Mouse (Mus musculus): Measurements from ENCODE around the gene Grin3b.
"Not testable (repeated sequence)": the region's sequence is repeated elsewhere in the genome, so short reads cannot be mapped to it uniquely, and the experiment has no call there.

Grin3b gene

DNA sequence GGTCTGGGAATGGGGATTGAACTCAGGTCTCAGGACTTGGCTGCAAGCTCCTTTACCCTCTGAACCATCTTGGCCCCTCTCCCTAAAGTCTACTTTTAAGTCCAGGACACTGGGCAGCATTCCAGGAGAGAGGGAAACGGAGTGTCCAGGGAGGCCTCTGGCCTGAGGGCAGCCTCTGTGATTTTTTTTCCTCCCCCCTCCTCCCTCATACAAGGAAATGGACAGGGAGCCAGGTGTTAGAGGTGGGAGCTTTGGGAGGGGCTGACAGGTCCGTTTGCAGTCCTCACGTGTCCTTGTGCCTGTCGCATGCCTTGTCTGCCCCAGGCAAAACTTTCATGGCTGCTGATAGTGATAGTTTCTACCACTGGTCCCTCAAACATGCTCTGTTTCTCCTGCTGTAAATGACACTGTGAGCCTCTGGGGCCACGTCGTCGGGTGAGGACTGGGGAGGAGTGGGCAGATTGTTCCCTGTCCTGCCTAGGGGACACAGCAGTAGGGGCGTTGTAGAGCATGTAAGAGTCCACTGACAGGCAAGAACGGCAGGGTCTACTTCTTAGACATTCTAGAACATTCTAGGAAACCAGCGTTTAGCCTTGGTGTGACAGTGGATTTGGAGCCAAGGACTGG lies 34.1 kb upstream of the Grin3b start:
- DNase-seq = no peak

DNA sequence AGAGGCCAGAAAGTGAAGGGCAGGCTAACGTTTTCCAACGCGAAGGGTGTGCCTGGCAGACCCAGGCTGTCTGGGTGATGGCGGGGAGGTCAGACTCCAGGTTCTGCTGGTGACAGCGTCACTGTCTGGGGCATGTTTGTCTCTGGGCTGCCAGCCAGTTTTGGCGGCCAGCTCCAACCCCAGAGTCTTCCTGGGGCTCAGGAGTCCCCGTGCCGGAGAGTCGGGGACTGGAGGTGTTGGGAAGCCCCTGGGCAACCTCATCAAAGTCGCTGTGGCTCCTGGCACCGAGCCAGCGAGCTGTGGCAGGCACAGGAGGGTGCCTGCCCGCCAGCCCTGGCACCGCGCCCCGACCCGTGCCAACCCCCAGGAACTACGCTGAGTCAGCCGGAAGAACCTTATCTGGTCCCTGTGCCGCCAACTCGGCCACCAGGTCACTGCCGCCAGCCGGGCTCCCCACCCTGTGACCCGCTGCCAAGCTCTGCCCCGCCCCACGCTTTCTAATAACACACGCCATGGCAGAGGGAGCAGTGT lies 33.5 kb upstream of the Grin3b start:
- DNase-seq = peak; percentile 78 to 82

DNA sequence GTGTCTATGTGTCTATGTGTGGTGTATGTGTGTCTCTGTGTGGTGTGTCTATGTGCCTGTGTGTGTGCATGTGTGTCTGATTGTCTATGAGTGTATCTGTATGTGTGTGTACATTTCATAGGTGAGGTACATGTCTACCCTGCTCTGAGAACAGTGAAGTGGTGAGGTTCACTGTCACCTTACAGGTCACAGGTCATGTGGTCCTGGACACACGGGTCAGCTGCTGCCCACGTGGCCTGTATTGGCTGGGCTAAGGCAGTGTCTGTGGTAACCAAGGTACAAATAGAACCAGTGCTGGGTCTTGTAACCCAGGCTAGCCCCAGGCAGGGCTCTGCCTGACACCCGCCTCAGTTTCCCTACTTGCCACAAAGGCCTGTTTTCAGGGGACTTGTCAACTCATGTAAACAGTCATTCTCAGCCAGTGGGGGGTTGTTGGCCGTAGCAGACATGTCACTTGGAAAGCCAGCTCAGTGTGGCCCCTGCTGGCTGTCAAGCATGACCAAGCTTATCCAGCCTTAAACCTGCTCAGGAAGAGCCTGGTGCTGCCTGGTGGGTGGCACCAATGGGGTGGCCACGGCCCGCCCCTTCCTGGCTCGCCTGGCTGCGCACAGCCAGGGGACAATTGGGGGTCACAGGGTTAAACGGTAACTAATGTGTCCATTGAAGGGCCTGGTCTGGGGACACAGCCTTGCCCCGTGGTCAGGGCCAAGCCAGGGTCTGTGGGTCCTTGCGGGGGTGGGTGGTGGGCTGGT lies 32.6 kb upstream of the Grin3b start:
- no peak for DNase-seq

DNA sequence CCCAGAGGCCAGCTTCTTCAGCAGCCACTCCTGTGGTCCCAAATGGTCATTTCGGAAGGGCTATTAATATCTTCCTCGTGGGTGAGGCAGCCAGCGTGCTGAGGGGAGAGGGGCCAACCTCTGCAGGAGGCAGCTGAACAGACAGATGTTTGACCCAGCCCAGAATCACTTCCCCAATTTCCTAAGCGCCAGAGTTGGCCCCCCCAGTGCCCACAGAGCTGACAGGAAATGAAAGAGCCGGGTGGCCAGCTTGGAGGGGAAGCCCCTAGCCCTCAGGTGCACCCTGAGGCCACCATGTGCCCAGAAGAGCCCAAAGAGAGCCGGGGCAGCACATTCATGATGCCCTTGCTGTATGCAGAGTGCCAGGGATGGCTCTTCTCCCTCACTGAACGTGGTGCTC lies 29.8 kb upstream of the Grin3b start:
- DNase-seq = peak; percentile 77 to 84

DNA sequence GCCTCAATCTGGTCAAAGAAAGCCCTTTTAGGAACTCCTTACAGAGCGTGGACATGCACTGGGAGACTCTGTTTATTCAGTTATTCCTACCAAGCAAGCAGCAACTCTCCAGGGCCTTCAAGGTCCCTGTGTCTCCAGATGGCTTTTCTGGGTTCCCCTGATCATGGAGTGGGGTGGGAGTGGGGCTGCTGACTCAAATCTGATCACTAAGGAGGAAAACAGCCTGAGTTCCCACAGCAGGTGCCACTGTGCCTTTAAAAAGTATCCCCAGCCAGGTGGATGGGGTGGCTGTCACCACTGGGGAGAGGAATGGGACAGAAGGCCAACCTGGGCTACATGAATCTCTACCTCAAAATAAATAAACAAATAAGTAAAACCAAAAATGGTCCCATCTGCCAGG lies 27.5 kb upstream of the Grin3b start:
- DNase-seq = no peak

DNA sequence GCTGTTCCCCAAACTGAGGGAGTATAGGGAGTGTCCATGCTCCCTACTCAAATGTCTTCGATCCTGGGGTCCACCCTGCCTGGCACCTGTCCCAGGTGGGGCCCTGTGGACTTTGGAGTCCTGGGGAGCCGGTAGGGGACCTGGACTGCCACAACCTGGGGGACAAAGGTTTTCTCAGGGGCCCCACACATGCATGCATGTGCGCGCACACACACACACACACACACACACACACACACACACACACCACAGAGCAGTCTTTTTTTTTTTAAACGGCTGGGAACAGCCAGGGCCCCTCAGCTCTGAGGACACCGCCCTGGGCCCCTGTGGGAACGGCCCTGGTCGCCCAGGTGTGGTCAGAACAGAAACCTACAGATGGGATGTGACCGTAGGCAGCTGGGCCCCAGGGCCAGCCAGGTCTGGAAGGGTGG lies 27.0 kb upstream of the Grin3b start:
- DNase-seq = no peak

DNA sequence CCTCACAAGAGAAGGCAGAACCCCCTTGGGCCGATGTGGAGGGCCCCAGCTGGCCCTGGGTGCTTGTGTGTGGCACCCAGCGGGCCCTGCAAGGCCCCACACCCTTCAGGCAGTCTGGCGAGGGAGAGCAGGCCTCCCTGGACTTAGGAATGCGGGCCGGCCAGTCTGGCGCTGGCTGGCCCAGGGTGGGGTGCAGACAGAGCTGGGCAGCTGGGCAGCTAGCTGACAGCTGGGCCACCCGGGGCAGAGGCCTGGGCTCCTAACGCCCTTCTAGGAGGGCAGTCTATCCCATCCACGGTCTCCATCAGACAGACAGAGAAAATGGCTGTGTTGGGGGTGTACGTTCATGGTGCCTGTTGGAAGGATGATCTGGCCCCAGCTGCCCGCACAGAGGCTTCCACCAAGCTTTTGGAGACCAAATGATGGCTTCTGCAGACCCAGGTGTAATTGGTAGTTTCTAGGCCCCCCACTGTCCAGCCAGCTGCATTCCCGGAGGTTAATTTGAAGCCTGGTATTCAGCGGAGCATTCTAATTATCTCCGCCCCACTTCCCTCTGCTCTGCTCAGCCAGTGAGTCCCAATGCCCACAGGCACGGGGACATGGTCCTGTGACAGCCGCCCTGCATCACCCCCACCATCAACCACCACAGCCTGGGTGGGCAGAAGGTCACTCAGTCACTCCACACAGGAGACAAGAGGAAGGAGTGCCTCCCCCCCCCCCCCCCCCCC lies 24.8 kb upstream of the Grin3b start:
- no peak for DNase-seq

DNA sequence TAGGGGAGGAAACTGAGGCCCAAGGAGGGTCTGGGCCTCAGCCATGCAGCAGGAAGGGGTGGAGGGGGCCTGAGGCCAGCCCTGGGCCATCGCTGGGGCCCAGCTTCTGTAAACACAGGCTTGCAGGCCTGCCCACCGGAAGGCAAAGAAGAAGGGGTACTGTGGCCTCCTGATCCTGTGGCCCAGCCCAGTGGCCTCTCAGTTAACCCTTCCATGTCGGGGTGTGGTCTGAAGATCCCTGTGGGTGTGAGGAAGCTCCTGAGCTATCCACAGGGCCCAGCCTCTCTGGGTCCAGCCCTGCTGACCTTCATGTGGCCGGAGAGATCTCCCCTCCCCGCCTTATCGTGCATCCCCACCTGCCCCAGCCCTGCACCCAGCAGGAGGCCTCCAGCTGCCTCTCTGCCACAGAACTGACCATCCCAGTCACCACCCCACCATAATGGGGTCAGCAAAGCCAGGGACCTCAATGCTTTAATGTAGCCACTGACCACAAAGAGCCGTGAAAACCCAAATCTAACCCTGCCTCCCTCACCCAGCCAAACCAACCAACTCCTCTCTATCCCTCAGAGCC lies 23.7 kb upstream of the Grin3b start:
- no peak for DNase-seq

DNA sequence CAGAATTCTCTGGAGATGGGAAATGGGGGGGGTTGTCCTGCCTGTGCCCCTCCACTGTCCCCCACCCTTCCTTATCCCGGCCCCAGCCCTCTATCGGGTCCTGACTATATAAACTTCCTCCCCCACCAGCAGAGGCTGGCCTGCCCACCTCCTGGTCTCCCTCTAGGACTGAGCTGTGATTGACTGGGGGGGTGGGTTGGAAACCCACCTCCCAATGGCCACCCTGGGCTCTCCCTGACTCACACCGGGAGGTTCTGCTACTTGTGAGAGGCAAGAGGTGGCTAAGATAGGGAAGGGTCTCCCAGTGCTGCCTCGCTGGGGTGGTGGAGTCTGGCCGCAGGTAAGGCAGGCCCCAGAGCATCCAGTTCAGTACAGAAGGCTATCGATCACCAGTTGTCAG lies 23.0 kb upstream of the Grin3b start:
- DNase-seq = no peak

DNA sequence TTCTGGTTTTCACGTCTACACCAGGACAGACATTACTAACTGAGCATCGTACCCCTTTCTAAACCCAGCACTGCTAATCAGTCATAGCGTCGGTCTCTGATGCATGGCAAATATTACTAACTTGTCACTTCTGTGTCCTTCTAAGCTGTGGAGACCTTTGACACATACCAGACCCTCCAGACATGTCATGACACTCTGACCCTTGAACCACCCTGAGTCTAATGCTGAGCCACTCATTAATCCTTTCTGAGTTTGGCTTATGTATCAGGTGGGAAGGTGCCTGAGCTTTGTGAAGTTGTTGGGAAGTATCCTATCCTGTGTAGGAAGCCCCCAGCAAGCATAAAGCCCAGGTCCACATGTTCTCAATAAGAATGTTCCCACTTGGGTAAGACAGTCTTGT lies 20.6 kb upstream of the Grin3b start:
- no peak for DNase-seq

DNA sequence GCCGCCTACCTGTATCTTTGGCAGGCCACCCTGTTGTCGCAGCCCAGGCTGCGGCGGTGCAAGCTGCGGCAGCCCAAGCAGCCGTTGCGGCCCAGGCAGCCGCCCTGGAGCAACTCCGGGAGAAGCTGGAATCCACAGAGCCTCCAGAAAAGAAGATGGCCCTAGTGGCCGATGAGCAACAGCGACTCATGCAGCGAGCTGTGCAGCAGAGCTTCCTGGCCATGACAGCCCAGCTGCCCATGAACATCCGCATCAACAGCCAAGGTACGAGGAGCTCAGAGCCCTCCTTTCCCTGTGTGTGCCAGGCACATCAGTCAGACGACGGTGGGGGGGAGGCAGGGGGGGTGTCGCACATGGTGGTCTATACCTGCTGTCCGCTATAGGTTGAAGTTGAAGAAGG lies 19.9 kb upstream of the Grin3b start:
- no peak for DNase-seq

DNA sequence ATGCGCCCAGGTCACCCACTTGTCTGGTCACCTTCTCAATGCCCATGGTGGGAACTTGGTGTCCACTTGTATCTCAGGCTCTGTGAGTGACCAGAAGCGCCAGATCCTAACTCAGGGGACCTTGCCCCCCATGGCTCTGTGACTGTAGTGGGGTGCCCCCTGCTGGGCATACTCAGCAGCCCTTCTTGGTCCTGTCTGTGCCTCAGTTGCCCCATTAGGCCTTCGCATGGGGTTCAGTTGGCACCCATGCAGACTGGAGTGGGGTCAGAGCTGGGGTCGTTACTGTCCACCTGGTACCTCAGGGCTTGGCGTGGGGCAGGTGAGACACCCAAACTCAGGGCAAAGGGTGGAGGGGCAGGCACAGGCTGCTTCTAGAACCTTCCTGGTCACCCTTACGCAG lies 16.6 kb upstream of the Grin3b start:
- peak in 1 of 2 experiments; percentile 64 for DNase-seq

DNA sequence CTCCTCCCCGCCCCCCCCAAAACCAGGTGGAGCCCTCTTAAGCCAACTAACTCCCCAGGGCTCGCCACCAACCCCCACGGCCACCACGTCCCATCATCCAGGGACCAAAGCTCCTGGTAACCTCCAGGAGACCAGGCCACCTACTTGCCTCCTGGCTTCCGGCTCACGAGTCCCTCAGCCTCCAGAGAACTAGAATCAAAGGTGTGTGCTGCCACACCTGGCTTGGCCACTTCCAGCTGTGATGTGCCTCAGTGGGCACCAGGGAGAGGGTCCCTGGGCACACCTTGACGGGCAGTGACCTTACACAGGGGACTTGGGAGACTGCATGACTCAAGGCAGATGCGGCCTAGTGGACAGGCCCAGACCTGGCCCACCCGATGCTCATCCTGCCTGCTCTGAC lies 14.8 kb upstream of the Grin3b start:
- no peak for DNase-seq

DNA sequence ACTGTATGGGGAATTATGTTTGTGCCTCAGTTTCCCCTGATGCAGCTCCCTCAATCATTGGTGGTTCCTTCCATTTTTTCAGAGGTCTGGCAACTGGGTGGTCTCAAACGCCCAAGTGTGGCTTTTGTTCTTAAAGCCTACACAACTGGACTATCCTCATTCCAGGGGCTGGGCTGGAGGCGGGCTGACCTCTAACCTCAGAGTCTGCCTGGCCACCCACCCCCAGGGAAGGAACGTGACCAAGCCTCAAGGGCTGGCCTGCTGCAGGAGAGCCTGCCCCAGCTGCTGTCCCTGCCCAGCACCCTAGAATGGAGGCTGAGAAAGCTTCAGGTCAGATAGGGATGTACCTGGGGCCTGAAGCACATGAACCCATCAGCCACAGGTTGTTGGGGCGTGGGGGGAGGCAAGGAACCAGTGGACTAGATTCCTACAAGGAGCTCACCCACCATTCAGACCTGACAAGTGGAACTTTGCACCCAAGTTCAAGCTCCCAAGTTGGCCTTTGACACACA lies 13.8 kb upstream of the Grin3b start:
- no peak for DNase-seq

DNA sequence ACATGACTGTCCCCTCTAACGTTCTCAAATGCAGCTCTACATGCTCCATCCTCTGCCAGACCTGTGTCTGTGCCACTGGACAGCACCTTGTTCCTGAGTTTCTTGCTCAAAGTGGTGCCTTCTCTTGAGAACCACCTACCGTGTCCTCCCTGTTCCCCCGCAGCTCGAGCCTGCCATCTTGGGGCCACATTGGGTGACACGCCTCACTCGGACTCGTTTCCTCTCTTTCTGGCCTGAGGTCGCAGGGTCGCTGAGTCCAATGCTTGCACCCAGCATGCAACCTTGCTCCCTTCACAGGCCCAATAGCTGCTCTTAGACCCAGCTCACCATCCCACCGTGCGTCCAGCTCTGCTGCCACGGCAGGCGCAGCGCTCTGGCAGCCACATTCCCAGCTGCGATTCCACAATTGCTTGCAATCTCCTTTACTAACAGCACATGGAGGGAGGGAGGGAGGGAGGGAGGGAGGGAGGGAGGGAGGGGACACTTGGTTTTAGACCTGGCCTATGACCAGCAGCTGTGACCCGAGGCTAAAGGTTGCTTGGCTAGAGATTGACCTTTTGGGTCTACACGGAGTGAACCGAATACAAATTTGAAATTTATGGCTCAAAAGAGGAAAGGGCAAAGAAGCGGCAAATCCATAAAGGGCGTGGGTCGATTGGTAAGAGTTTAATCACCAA lies 12.2 kb upstream of the Grin3b start:
- DNase-seq = peak; percentile 74 to 90

DNA sequence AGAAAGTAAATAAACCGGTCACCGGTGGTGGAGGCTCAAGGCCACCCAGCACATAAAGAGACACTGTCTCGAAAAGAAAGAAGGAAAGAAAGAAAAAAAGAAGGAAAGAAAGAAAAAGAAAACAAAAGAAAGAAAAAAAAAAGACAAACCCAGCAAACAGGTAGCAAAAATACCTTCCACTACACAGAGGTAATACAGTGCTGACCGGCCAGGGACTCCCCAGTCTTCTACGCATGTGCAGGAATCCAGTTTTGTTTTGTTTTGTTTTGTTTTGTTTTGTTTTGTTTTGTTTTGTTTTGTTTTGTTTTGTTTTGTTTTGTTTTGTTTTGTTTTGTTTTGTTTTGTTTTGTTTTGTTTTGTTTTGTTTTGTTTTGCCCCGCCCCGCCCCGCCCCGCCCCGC lies 11.1 kb upstream of the Grin3b start:
- DNase-seq = not testable (repeated sequence)

DNA sequence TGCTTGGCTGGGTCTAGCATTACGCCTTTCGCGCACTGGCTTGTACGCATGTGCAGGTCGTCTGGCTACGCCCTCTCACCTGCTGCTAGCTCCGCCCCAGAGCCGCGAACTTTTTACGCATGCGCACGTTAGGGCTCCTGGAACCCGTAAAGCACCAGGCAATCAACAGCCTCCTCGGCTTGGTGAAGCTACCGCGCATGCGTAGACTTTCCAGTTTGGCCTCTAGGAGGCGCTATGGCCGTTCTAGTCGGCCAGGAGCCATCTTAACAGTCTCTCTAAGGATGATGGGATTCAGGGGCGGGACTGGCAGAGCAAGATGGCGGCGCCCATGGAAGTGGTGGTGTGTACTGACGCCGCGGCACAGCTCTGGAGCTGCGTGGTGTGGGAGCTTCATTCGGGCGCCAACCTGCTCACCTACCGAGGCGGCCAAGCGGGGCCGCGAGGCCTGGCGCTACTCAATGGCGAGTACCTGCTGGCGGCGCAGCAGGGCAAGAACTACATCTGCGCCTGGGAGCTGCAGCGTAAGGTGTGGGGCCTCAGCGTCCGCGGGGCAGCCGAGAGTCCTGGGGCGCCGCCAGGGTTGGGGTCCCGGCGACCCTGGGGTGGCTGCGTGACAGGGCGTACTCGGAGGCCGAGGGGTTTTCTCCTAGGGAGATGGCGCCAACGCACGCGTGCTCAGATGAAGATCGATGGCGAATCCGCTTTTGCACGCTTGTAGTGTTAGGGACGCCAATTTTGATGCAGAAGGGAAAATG lies 10.5 kb upstream of the Grin3b start, which contains the start of gene Wdr18:
TSS of gene Wdr18 (plus strand) at position 306 of the 755 bp plus-strand sequence.
- DNase-seq = peak; percentile 97 to 99

DNA sequence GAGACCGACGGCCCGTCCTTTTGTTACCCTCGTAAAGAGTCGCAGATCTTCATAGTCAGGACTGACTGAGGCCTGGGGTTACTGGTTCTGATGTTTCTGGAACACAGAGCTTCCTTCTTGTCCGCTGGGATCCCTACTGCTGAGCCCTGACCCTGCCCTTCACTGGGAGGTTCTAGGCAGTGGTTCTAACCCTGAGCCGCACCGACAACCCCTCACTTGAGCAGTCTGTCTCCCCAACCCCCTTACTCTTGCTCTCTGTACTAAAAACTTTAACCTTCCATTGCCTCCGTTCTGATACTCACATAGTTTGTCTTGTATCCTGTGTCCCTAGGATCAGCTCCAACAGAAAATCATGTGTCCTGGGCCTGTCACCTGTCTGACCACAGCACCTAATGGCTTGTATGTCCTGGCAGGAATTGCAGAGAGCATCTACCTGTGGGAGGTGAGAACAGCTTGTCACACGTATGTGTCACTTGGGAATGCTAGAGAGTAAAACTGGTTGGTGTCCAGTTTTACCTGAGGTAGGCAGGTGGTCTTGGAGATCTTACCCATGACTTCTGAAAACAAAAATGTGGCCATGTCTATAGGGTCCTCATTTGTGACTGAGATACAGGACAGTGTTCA lies 9.7 kb upstream of the Grin3b start:
- no peak for DNase-seq

DNA sequence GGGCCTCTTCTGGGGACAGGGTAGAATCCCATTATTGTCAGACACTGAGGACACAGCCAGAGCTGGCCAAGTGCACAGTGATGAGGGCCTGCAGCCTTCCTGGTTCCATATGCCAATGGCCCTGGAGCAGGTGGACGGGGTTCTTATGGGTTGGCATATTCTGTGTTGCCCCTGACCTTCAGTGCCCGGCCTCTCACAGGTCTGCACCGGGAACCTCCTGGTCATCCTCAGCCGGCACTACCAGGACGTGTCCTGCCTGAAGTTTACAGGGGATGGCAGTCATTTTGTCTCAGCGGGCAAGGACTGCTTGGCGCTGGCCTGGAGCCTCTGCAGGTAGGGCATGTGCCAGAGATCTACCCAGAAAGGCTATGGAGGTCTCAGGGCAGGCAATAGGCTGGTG lies 5.8 kb upstream of the Grin3b start:
- DNase-seq = no peak

DNA sequence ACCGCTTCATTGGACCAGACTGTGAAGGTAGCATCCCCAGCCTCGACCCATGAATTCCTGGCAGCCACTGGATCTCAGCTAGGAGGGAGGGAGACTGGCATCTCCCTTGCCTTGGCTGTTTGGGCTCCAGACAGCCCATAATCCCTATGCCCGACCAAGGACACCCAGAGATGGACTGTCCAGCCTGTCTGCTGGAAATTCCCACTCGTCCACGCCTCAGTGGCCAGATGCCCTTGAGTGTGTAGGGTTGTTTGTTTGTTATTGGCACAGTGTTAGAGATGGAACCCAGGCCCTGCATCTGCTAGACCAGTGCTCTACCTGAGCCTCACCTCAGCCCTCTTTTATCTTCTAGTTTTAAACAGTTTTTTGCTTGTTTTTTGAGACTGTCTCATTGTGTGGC lies 5.2 kb upstream of the Grin3b start:
- DNase-seq = no peak

DNA sequence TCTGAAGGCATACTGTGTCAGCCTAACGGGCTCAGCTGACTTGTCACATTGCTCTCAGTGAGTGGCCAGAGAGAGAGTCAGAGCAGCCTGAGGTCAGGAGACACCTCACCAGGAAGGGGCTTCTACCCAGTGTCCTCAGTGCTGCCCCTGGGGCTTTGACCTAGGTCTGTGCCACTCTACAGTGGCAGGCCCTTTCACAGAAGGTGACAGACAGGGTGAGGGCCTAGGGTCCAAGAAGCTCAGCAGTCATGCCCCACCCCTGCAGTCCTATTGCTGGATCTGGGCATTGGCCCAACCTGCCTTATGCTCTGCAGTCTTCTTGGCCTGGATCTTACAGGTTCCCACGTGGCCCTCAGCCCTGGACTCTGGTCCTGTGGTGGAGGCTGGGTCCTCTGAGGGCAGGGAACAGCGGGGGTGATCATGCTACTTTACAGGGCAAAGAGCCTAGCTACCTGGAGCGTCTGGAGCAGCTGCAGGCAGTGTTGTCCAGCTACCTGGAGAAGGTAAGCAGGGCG lies 3.6 kb upstream of the Grin3b start:
- DNase-seq = no peak
